Mouse (Mus musculus) c-Kit-negative CD71-positive TER-119-positive erythroid progenitor cells, embryonic 14.5 days (primary cell): Measurements from ENCODE around the gene Smim24.

ENCODE experiments used
- DNase-seq: peaks from one replicate; pipeline ENCODE4 v3.0.0-alpha.2; 2013; ENCODE audit warnings: low read depth, low spot score

Smim24 gene

GRCm38 (mm10) chr10:81408424-81408729 lies 15.5 kb downstream of the Smim24 start:
- no peak for DNase-seq

GRCm38 (mm10) chr10:81408871-81409291 lies 16.0 kb downstream of the Smim24 start:
- peak; percentile 41 for DNase-seq

GRCm38 (mm10) chr10:81409330-81409729 lies 16.5 kb downstream of the Smim24 start:
- DNase-seq: no peak

GRCm38 (mm10) chr10:81410350-81410749 lies 17.5 kb downstream of the Smim24 start:
- no peak for DNase-seq

DNA sequence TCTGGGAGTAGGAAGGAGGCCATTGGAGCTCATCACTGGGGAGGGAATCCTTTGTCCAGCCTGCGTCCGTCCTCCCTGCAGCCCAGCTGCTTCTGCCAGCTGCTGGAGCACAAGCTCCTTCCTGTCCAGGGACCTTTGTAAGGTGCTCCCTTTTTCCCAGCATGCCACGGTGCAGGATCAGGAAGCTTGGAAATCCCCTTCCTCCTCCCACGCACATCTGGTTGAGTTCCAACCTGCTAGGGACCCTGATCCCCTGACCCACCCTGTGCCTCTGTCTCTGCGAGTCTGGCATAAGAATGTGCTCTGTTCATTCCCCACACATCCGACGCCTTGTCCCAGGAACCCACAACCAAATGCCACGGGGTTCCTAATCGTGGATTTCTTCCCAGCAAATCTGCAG lies 18.1 kb downstream of the Smim24 start:
- DNase-seq: no peak

DNA sequence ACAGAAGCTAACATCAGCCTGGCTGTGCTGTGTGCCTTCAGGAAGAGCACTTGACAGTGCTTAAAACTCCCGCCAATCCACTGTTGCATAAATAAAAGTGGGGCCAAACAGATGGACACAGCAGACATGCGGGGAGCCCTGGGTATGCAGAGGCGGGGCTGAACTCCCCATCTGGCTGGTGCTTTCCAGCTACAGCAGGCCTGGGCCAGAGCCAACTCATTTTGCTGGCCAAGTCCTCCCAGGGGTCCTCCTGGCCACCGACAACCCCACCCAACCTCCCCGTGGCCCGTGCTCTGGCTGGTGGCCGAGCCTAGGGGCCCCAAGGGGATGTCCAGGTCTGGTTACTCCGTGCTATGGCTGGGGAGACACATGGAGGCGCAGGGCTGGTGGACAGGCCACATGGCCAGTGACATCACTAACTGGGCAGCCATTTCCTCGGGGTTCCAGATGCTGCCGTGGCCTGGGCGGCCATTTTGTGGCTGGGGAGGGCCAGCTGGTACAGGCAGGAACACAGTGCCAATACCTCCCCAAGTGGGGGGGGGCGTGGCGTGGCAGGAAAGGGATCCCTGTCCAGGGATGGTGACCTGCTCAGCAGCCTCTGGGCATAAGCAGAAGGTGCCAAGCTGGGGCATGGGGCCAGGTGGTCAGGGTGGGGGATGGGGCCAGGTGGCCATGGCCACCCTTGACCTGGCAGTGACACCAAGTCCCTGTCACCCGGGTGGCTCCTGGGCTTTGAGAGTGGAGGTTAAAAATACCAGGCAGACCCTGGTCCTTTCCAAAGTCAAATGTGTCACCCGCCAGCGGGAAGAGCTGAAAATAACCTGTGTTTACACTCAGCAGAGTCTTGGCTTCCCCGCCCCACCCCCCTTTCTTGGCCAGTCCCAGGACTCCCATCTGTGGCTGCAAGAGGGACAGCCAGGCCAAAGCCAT lies 18.9 kb downstream of the Smim24 start:
- DNase-seq: no peak

DNA sequence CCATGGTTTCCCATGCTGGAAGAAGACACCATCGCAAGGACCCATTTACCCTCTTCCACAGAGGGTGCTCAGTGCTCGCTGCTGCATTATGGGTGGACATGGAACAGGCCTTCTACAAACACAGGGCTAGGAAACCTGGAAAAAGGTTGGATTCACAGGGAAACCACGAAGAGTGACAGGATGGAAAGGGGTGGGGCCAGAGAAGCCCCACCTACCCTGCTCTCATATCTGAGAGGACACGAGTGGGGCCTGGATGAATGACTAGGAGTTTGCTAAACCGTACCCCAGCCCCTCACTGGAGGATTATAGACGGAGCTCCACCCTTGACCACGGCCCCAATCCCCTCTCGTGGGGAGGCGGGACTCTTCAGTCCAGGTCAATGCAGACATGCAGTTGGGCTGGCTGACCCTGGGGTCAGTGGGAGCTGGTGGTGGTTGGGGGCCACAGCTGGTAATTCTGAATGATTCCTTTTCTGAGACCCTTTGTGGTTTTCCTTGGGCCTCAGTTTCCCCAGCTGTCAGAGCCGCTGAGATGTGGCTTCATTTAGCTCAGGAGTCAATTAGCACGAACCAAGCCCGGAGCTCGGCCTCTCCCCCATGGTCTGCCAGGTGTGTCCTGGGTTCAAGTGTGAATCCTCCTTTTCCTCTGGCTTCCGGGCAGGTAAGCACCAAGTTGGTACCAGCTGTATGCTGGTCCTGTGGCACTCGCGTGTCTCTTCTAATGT lies 19.9 kb downstream of the Smim24 start:
- DNase-seq: no peak

DNA sequence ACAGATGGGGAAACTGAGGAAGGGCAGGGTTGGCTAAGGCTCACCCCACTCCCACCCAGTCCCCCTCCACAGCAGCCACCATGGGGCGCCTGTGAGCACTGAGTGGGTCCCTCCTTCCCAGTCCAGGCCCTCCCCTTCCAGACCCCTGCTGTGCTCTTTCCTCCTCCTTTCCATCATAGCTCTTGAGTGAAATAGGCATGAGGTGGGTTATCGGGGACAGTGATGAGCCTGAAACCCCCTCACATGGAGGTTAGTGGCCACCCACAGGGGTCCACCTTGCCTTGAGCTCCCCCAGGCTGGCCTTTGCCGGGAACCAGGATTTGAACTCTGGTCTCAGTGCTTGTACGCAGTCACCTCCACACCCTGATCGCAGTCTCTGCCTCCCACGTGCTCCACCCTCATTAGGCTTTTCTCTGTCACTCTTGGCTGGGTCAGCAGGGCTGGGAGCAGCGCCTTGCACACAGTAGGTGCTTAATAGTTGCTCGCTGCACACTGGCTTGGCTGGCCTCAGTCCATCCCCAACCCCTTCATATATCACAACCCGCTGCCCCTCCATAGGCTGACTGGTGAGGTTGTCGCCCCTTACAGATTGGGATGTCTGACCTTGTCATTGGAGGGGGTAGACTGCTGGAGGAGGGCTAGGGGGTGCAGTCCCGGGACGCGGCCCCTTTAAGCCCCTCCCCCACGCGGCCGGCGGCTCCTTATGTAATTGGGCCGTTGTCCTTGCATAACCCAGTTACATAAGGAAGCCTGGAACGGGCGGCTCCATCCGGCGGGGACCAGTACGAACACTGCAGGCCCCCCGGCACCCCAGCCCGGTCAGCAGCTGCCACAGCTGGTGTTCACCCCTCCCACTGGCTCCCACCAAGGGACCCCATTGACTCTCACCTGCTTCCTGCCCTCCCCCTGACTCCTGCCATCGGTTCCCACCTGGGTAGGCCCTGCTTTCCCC lies 20.7 kb downstream of the Smim24 start:
- no peak for DNase-seq

GRCm38 (mm10) chr10:81414682-81415081 lies 21.8 kb downstream of the Smim24 start:
- DNase-seq: no peak

DNA sequence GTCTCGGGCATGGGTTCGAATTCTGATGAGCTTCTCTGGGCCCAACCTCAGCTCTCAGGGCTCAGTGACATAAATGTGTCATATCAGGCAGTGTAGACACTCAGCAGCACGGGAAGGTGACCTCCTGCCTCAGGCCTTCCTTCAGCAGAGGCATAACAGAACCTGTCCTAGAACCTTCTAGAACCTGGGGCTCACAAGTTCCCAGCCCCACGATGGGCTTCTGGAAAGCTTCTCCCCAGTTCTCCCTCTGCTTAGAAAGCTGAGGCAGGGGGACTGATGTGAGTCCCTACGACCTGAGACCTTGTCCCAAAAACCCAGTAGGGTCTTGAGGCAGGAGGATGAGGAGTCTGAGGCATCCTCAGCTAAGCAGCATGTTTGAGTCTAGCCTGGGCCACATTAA lies 22.3 kb downstream of the Smim24 start:
- no peak for DNase-seq

DNA sequence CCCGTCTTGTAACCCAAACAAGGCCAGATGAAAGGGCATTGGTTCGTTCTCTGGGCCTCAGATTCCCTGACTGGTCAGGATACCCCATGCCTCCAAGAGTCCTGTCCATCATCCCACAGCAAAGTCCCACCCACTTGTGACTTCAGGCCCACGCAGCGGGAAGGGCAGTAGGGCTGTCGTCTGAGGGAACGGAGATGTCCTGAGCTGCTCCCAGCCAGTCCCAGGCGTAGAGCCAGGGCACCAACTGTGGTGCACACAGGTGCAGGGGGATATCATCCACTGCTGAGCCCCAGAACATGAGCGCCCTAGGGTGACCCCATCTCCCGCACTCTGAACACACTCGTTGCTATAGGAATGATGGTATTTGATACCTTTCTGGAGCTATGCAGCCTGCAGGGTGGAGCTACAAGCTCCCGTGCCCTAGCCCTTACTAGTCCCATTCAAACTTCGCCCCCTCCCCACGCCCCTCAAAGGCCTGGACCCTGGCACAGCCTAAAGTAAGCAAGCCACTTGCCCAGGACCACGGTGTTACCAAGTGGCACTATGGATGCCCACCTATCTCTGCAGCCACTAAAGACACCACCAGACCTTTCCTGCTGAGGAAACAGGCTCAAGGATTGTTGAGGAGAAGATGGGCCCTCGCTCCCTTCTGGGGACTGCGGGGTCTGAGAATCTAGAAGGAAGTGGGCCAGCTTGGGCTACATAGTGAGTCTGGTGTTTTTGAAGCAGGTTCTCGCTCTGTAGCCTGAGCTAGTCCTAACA lies 22.9 kb downstream of the Smim24 start:
- DNase-seq: no peak

DNA sequence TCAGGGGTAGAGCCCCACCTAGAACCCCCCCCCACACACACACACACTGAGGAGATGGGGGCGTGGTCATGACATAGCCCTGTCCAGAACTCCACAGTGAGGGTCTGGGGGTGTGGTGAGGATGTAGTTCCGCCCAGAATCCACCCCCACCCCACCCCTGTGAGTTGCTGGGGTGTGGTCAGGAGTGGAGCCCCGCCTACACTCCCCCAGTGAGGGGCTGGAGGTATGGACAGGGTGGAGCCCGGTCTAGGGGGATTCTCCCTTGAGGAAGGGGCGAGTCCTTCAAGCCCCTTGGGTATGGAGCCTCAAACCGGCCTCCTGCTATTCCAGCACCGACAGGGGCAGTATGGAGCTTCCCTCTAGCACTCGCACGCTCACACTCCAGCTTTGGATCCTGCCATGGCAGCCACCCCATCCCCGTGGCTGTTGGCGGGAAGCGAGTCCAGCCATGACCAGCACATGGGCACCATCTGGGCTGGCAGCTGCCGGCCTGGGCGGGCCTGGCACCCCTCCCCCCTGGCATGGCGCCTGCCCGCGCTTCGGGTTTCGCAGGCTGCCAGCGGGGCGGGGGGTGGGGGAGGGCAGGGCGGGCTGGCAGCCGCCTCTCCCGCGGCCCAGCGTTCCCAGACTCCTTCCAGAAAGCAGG lies 23.9 kb downstream of the Smim24 start:
- no peak for DNase-seq

- DNase-seq: no peak
Measured at GRCm38 (mm10) chr10:81417227-81418215, 24.7 kb downstream of the Smim24 start.

GRCm38 (mm10) chr10:81418216-81419070 lies 25.6 kb downstream of the Smim24 start:
- DNase-seq: no peak

GRCm38 (mm10) chr10:81419111-81419928 lies 26.5 kb downstream of the Smim24 start:
- DNase-seq: no peak

DNA sequence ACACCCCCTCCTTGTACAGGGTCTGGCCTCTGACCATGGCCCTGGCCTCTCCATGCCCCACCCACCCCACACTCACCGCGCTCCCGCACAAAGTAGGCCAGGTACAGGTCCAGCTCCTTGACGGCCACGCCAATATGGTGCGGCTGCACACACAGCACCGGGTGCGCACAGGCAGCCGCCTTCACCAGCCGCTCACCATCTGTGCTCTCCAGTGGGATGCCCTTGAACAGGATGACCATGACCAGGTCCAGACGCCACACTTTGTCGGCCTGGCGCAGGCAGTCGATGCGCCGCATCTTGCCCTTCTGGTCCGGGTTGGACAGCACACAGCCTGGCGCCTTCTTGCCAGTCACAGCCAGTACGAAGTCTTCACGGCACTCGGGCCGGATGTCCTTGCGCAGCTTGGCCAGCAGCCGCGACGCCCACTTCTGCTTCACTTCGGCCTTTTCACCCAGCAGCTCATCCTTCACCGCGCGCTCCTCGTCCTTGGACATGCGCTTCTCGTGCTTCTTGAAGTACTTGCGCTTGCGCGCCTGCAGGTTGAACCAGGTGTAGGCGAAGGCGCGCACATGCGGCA lies 27.4 kb downstream of the Smim24 start:
- DNase-seq: no peak
